Mouse (Mus musculus): ENCODE measurements at regions not wholly inside any gene's neighbourhood (a gene's known extent, or its start where the extent isn't known, plus 50 kb on each side); places are given as distances from the start of the nearest gene placed in this dataset.
"Not testable (repeated sequence)": the region's sequence is repeated elsewhere in the genome, so short reads cannot be mapped to it uniquely, and the experiment has no call there.

DNA sequence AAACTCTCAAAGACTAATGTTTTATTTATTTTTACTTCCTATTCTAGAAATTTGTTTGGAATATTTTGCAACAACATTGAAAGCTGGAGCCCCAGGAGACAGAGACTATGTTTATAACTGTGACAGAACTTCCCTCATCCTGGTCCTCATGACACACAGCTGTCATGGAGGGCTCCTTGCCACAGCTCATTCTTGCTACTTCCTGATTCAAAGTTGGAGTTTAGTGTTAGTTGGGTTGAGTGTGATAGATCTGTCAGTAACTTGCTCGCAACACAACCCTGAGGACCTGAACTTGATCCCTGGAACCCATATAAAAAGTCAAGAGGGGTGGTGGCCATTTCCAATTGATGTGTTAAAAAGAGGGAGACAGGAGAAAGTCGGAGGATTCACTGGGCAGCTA lies 328.3 kb upstream of the Nox3 start:
- no peak overlapping the region for H3K4me3 ChIP-seq
- no peak overlapping the region for H3K4me2 ChIP-seq (ENCODE audit: low read depth)
- TF ChIP-seq CEBPB (IDR thresholded peaks at IDR 0.05; ENCODE audit: insufficient read depth, poor library complexity, severe bottlenecking) (no peak), POLR2AphosphoS2 (IDR thresholded peaks at IDR 0.05; ENCODE audit: insufficient read length, low read depth) (no peak), E2F4 (IDR thresholded peaks at IDR 0.05; ENCODE audit: insufficient read depth) (no peak), REST (IDR thresholded peaks at IDR 0.05; ENCODE audit: insufficient read depth, insufficient read length) (no peak), MYOG (IDR thresholded peaks at IDR 0.05; ENCODE audit: control insufficient read depth in 1 of 3, insufficient read depth in 1 of 3, insufficient read length in 2 of 3, low read depth in 2 of 3) (no peak), MYOD1 (IDR thresholded peaks at IDR 0.05; ENCODE audit: control insufficient read depth in 1 of 3, insufficient read length in 2 of 3, low read depth in 2 of 3) (no peak), SRF (IDR thresholded peaks at IDR 0.05; ENCODE audit: control insufficient read depth, insufficient read length, low read depth) (no peak)
- H3ac ChIP-seq (ENCODE audit: control insufficient read depth, insufficient read length), result no peak overlapping the region
- H3K36me3 ChIP-seq (ENCODE audit: control insufficient read depth, insufficient read depth), result no peaks in the 10 kb centered on the region
- no peaks in the 10 kb centered on the region for H3K79me2 ChIP-seq (ENCODE audit: control insufficient read depth, insufficient read depth)
- no peaks in the 10 kb centered on the region for H3K27me3 ChIP-seq (ENCODE audit: control insufficient read depth, insufficient read depth, insufficient read length)

DNA sequence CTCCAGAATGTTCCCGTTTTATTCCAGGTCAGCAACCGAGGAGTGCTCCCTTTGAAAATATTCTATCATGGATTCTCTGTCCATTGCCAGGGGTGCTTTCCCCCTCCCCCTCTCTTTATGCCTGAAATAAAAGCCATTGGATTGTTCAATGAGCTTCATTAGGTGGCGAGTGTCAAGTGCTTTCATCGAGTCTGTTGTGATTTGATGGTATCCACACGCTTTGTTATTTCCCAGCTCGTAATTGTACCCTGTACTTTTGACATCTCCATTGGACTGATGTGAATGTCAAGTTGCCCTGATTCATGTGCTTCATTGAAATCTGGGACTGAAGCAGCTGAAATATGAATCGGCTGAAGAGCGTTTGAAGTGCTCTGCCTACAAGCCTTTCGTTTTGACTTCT lies 333.1 kb upstream of the Nox3 start:
- no peaks in the 10 kb centered on the region for H3K36me3 ChIP-seq (ENCODE audit: control insufficient read depth, insufficient read depth)
- no peak for TF ChIP-seq CEBPB (IDR thresholded peaks at IDR 0.05; ENCODE audit: insufficient read depth, poor library complexity, severe bottlenecking)
- no peak for TF ChIP-seq POLR2A (IDR thresholded peaks at IDR 0.05; ENCODE audit: insufficient read length, low read depth)
- H3K4me2 ChIP-seq (ENCODE audit: low read depth), result no peak overlapping the region
- no peak overlapping the region for H3ac ChIP-seq (ENCODE audit: control insufficient read depth, insufficient read length)
- no peaks in the 10 kb centered on the region for H3K79me2 ChIP-seq (ENCODE audit: control insufficient read depth, insufficient read depth)
- no peaks in the 10 kb centered on the region for H3K27me3 ChIP-seq (ENCODE audit: control insufficient read depth, insufficient read depth, insufficient read length)
- no peak overlapping the region for H3K4me3 ChIP-seq

DNA sequence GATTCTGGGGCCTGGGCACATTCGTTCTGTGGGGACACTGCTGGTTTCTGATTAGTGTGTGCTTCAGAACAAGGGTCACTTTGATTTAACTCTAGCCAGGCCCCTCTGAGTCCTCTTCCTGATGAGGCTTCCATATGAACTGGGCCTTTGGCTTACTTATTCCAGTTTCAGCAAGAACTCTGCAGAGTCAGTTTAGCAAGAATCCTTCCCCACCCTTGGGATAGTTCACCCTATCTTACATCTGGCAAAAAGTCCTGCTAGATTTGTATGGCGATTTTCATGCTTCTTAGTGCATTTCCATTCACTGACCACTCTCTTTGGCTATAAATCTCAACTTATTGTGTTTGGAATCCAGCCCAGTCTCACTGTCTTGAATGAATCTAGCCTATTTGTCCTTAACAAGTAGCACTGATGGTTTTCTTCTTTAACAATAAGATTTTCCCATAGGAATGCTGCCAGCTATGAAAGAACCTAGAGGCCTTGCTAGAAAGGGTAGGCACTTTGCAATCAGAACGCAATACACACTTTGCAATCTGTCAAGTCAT lies 338.8 kb upstream of the Nox3 start:
- Histone ChIP-seq H3K79me2 (ENCODE audit: control insufficient read depth, insufficient read depth) (no peaks in the 10 kb centered on the region), H3K4me2 (ENCODE audit: low read depth) (no peak overlapping the region), H3ac (ENCODE audit: control insufficient read depth, insufficient read length) (no peak overlapping the region), H3K27me3 (ENCODE audit: control insufficient read depth, insufficient read depth, insufficient read length) (no peaks in the 10 kb centered on the region), H3K4me3 (no peak overlapping the region), H3K36me3 (ENCODE audit: control insufficient read depth, insufficient read depth) (no peaks in the 10 kb centered on the region)
- TF ChIP-seq POLR2AphosphoS2 (IDR thresholded peaks at IDR 0.05; ENCODE audit: insufficient read length, low read depth) (no peak), MYOD1 (IDR thresholded peaks at IDR 0.05; ENCODE audit: control insufficient read depth in 1 of 3, insufficient read length in 2 of 3, low read depth in 2 of 3) (no peak), REST (IDR thresholded peaks at IDR 0.05; ENCODE audit: insufficient read depth, insufficient read length) (no peak), TCF3 (IDR thresholded peaks at IDR 0.05; ENCODE audit: insufficient read length, low read depth) (no peak), POLR2A (IDR thresholded peaks at IDR 0.05; ENCODE audit: insufficient read length, low read depth) (no peak), E2F4 (IDR thresholded peaks at IDR 0.05; ENCODE audit: insufficient read depth) (no peak), MYOG (IDR thresholded peaks at IDR 0.05; ENCODE audit: control insufficient read depth in 1 of 3, insufficient read depth in 1 of 3, insufficient read length in 2 of 3, low read depth in 2 of 3) (no peak), CEBPB (IDR thresholded peaks at IDR 0.05; ENCODE audit: insufficient read depth, poor library complexity, severe bottlenecking) (no peak), MAX (IDR thresholded peaks at IDR 0.05; ENCODE audit: low read depth) (no peak), TCF12 (IDR thresholded peaks at IDR 0.05; ENCODE audit: insufficient read depth, poor library complexity, severe bottlenecking) (no peak), SRF (IDR thresholded peaks at IDR 0.05; ENCODE audit: control insufficient read depth, insufficient read length, low read depth) (no peak)

DNA sequence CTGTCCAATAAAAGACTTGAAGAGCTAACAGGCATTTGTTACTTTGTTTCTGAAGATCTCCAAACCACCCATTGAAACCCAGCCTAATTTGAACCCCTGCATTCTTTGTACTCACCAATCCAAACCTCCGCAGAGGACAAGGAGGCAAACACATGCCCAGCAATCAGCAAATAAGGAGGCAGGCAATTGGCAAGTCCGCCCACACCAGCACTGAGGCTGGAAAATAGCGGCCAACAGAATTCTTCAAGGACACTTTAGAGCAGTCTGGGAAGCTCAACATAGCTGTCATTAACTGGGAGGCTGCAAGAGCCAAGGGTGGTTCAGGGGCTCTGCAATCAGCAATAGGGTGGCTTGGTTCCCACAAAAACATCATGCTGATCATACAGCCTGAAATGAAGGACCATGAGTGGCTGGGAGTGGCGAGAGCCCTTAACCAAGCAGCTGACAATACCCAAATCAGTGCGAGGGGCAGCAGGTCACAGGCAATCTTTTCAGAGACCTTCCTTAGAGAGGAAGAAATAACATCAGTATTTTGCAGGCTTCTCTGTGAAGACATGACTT lies 344.1 kb upstream of the Nox3 start:
- H3K79me2 ChIP-seq (ENCODE audit: control insufficient read depth, insufficient read depth), result no peaks in the 10 kb centered on the region
- H3K4me2 ChIP-seq (ENCODE audit: low read depth), result no peak overlapping the region
- no peak overlapping the region for H3K4me3 ChIP-seq
- no peak for TF ChIP-seq CEBPB (IDR thresholded peaks at IDR 0.05; ENCODE audit: insufficient read depth, poor library complexity, severe bottlenecking)
- no peak for TF ChIP-seq MYOG (IDR thresholded peaks at IDR 0.05; ENCODE audit: control insufficient read depth in 1 of 3, insufficient read depth in 1 of 3, insufficient read length in 2 of 3, low read depth in 2 of 3)
- TF ChIP-seq POLR2AphosphoS2 (IDR thresholded peaks at IDR 0.05; ENCODE audit: insufficient read length, low read depth), result no peak
- no peak for TF ChIP-seq MAX (IDR thresholded peaks at IDR 0.05; ENCODE audit: low read depth)
- TF ChIP-seq REST (IDR thresholded peaks at IDR 0.05; ENCODE audit: insufficient read depth, insufficient read length), result no peak
- no peak for TF ChIP-seq POLR2A (IDR thresholded peaks at IDR 0.05; ENCODE audit: insufficient read length, low read depth)
- no peak for TF ChIP-seq MYOD1 (IDR thresholded peaks at IDR 0.05; ENCODE audit: control insufficient read depth in 1 of 3, insufficient read length in 2 of 3, low read depth in 2 of 3)
- TF ChIP-seq USF1 (IDR thresholded peaks at IDR 0.05; ENCODE audit: low read depth), result no peak
- no peaks in the 10 kb centered on the region for H3K27me3 ChIP-seq (ENCODE audit: control insufficient read depth, insufficient read depth, insufficient read length)
- no peak overlapping the region for H3ac ChIP-seq (ENCODE audit: control insufficient read depth, insufficient read length)
- H3K36me3 ChIP-seq (ENCODE audit: control insufficient read depth, insufficient read depth), result no peaks in the 10 kb centered on the region

DNA sequence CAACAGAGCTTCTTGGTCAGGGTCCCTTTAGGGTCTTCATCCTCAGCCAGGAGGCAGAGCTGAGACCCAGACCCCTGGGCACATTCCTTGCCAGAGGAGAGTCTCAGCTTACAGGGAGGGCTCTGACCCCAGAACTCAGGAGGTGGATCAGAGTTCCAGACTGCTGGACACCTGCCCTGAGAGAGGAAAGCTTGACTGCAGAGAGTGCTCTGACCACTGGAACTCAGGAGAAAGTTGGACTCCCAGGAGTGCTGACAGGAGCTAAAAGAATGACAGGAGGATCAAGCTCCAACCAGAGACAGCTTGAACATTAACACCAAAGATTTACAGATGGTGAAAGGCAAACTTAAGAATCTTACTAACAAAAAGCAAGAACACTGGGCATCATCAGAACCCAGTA lies 364.1 kb upstream of the Nox3 start:
- not testable (repeated sequence) for H3K36me3 ChIP-seq (ENCODE audit: control insufficient read depth, insufficient read depth); H3K27me3 ChIP-seq (ENCODE audit: control insufficient read depth, insufficient read depth, insufficient read length); H3ac ChIP-seq (ENCODE audit: control insufficient read depth, insufficient read length); H3K4me2 ChIP-seq (ENCODE audit: low read depth); H3K4me3 ChIP-seq; H3K79me2 ChIP-seq (ENCODE audit: control insufficient read depth, insufficient read depth)
